Mouse (Mus musculus): ENCODE data around the gene Bean1.

The Bean1 gene

GRCm38 (mm10) chr8:104172420-104172819 is 2.2 kb downstream of the Bean1 start:
- no peak for DNase-seq

- no peak for DNase-seq
These were observed 5.7 kb downstream of the Bean1 start for GRCm38 (mm10) chr8:104175848-104176527.

- no peak for DNase-seq
These were observed 6.8 kb downstream of the Bean1 start for GRCm38 (mm10) chr8:104177054-104177453.

GRCm38 (mm10) chr8:104184905-104185304 is 14.7 kb downstream of the Bean1 start:
- DNase-seq = peak; percentile 20

- DNase-seq = no peak
These were observed 16.6 kb downstream of the Bean1 start for GRCm38 (mm10) chr8:104186827-104187226.

GRCm38 (mm10) chr8:104187622-104188021 is 17.4 kb downstream of the Bean1 start:
- no peak for DNase-seq

GRCm38 (mm10) chr8:104188459-104188858 is 18.2 kb downstream of the Bean1 start:
- DNase-seq = no peak

GRCm38 (mm10) chr8:104190777-104191468 is 20.7 kb downstream of the Bean1 start:
- DNase-seq = no peak

GRCm38 (mm10) chr8:104191496-104191895 is 21.3 kb downstream of the Bean1 start:
- peak; percentile 69 for DNase-seq

- DNase-seq = no peak
These were observed 29.6 kb downstream of the Bean1 start for GRCm38 (mm10) chr8:104199802-104200201.

- DNase-seq = no peak
These were observed 31.4 kb downstream of the Bean1 start for GRCm38 (mm10) chr8:104201622-104202021.

- DNase-seq = no peak
These were observed 32.1 kb downstream of the Bean1 start for GRCm38 (mm10) chr8:104202320-104202719.

GRCm38 (mm10) chr8:104205292-104205691 is 35.0 kb downstream of the Bean1 start:
- DNase-seq = no peak

GRCm38 (mm10) chr8:104217601-104218000 is 47.4 kb downstream of the Bean1 start:
- no peak for DNase-seq

GRCm38 (mm10) chr8:104219079-104219478 is 48.8 kb downstream of the Bean1 start:
- peak; percentile 46 for DNase-seq

GRCm38 (mm10) chr8:104219806-104220205 is 49.6 kb downstream of the Bean1 start:
- peak; percentile 88 for DNase-seq

GRCm38 (mm10) chr8:104227048-104227447 is 56.8 kb downstream of the Bean1 start:
- no peak for DNase-seq

- DNase-seq = no peak
These were observed 60.1 kb downstream of the Bean1 start for GRCm38 (mm10) chr8:104230377-104230776.

GRCm38 (mm10) chr8:104232039-104232438 is 61.8 kb downstream of the Bean1 start:
- no peak for DNase-seq

- no peak for DNase-seq
These were observed 62.7 kb downstream of the Bean1 start for GRCm38 (mm10) chr8:104232919-104233318.

GRCm38 (mm10) chr8:104234573-104234972 is 64.3 kb downstream of the Bean1 start:
- DNase-seq = peak; percentile 48

- DNase-seq = peak; percentile 22
These were observed 69.2 kb downstream of the Bean1 start for GRCm38 (mm10) chr8:104239418-104239861.

GRCm38 (mm10) chr8:104242038-104242644 is 71.9 kb downstream of the Bean1 start:
- no peak for DNase-seq

GRCm38 (mm10) chr8:104246621-104247020 is 76.4 kb downstream of the Bean1 start:
- DNase-seq = no peak

Data from kidney, postnatal 10 days (tissue).